ENCODE assay signal across 15 mouse cellular contexts in the genomic region with DNA sequence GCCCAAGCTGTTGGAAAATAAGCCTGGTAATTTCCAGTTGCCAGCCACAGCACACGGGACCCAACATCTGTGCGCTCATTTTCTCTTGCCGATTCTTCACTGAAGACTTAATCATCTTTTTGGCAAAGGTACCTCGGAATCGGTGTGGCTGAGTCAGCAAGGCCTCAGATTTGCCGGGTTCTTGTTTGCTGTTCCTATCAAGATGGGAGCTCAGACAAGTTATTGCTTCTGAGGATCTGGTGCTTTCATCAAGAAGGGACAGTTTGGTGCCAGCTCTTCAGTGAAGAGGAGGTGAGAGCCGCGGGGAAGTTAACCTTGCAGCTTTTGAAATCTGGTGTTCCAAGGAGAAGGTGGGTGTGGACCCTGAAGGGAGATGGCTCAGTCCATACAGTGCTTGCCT. TPM values are rescaled to one million over a fixed set of nuclear protein-coding genes. Genes with fewer than 3 reads are reported as not detected.
DNase-seq lines count a peak whose midpoint lies in the region; ATAC-seq lines count a peak whose summit lies in the region.
"Had no signal": no experiment of that assay in that cellular context is flagged by ENCODE, and none has a peak within 500 bp of the region (broad histone marks: within the 10 kb centered on the region; RNA-seq: fewer than 3 reads in every experiment).

No protein-coding gene starts in this region.

- no peak for DNase-seq in heart, postnatal 4 days
- DNase-seq in layer of hippocampus, adult 9-10 months (ENCODE audit: low spot score) = no peak
- DNase-seq: gastrocnemius, postnatal 14 days; spleen, adult 18-20 months; thymus, postnatal 14 days had no signal

- no peaks in the 10 kb centered on the region for H3K9me3 ChIP-seq in heart, embryonic 12.5 days (replicated peaks)
- no peaks in the 10 kb centered on the region for H3K9me3 ChIP-seq in midbrain, embryonic 13.5 days
- H3K9me3 ChIP-seq in midbrain, embryonic 16.5 days (replicated peaks; ENCODE audit: control insufficient read depth, low read length, poor library complexity, severe bottlenecking) = no peaks in the 10 kb centered on the region
- H3K9me3 ChIP-seq in hindbrain, embryonic 15.5 days = no peaks in the 10 kb centered on the region
- H3K9me3 ChIP-seq in stomach, embryonic 16.5 days (replicated peaks; ENCODE audit: control insufficient read depth, low read length) = no peaks in the 10 kb centered on the region
- H3K9me3 ChIP-seq: embryonic facial prominence, embryonic 12.5 days had no signal

- no peaks in the 10 kb centered on the region for H3K27me3 ChIP-seq in heart, embryonic 12.5 days (replicated peaks)
- no peaks in the 10 kb centered on the region for H3K27me3 ChIP-seq in midbrain, embryonic 13.5 days
- no peaks in the 10 kb centered on the region for H3K27me3 ChIP-seq in midbrain, embryonic 16.5 days (ENCODE audit: control insufficient read depth, insufficient read depth, low read depth, low read length)
- H3K27me3 ChIP-seq in hindbrain, embryonic 15.5 days = no peaks in the 10 kb centered on the region
- H3K27me3 ChIP-seq in stomach, embryonic 16.5 days (ENCODE audit: control insufficient read depth, insufficient read depth, low read length) = no peaks in the 10 kb centered on the region
- H3K27me3 ChIP-seq: embryonic facial prominence, embryonic 12.5 days had no signal

- H3K27ac ChIP-seq in heart, embryonic 12.5 days (ENCODE audit: poor library complexity, severe bottlenecking) = no peak overlapping the region
- H3K27ac ChIP-seq in midbrain, embryonic 13.5 days = no peak overlapping the region
- H3K27ac ChIP-seq in midbrain, embryonic 16.5 days (ENCODE audit: low read length) = no peak overlapping the region
- no peak overlapping the region for H3K27ac ChIP-seq in hindbrain, embryonic 15.5 days (replicated peaks)
- no peak overlapping the region for H3K27ac ChIP-seq in stomach, embryonic 16.5 days (ENCODE audit: low read length)
- H3K27ac ChIP-seq: embryonic facial prominence, embryonic 12.5 days had no signal

- H3K36me3 ChIP-seq in heart, embryonic 12.5 days = peaks cover 35% of the 10 kb centered on the region
- peaks cover 39% of the 10 kb centered on the region for H3K36me3 ChIP-seq in midbrain, embryonic 13.5 days
- peaks cover 5% of the 10 kb centered on the region; the same call in 1 of the 2 replicates for H3K36me3 ChIP-seq in midbrain, embryonic 16.5 days (ENCODE audit: control insufficient read depth, insufficient read depth, low read length)
- peaks cover 16% of the 10 kb centered on the region for H3K36me3 ChIP-seq in hindbrain, embryonic 15.5 days
- peaks cover 5% of the 10 kb centered on the region; the same call in 1 of the 2 replicates for H3K36me3 ChIP-seq in stomach, embryonic 16.5 days (ENCODE audit: control insufficient read depth, insufficient read depth, low read length)

- peak overlapping the region; percentile 13; the same call in 1 of the 2 replicates for H3K9ac ChIP-seq in heart, embryonic 12.5 days
- no peak overlapping the region; the same call in 1 of the 2 replicates for H3K9ac ChIP-seq in midbrain, embryonic 13.5 days (replicated peaks)
- H3K9ac ChIP-seq in midbrain, embryonic 16.5 days (ENCODE audit: low read depth, low read length) = no peak overlapping the region
- H3K9ac ChIP-seq in hindbrain, embryonic 15.5 days = peak overlapping the region; percentile 57; the same call in 1 of the 2 replicates
- H3K9ac ChIP-seq in stomach, embryonic 16.5 days (ENCODE audit: low read length) = no peak overlapping the region

- H3K4me2 ChIP-seq in heart, embryonic 12.5 days = peak overlapping the region; percentile 88; the same call in 1 of the 2 replicates
- no peak overlapping the region for H3K4me2 ChIP-seq in midbrain, embryonic 13.5 days (replicated peaks)
- no peak overlapping the region; the same call in 1 of the 2 replicates for H3K4me2 ChIP-seq in midbrain, embryonic 16.5 days (ENCODE audit: low read length)
- peak overlapping the region; percentile 62 for H3K4me2 ChIP-seq in hindbrain, embryonic 15.5 days
- H3K4me2 ChIP-seq in stomach, embryonic 16.5 days (ENCODE audit: low read depth, low read length) = peak overlapping the region; percentile 89; the same call in 1 of the 2 replicates

- H3K4me1 ChIP-seq in heart, embryonic 12.5 days (replicated peaks) = peaks cover 10% of the 10 kb centered on the region
- H3K4me1 ChIP-seq in midbrain, embryonic 13.5 days (replicated peaks) = peaks cover 16% of the 10 kb centered on the region
- peaks cover 11% of the 10 kb centered on the region for H3K4me1 ChIP-seq in midbrain, embryonic 16.5 days (ENCODE audit: control insufficient read depth, insufficient read depth, low read length)
- H3K4me1 ChIP-seq in hindbrain, embryonic 15.5 days (replicated peaks) = peaks cover 18% of the 10 kb centered on the region
- peaks cover 11% of the 10 kb centered on the region; the same call in 1 of the 2 replicates for H3K4me1 ChIP-seq in stomach, embryonic 16.5 days (ENCODE audit: control insufficient read depth, insufficient read depth, low read length)

- no peak overlapping the region for H3K4me3 ChIP-seq in heart, embryonic 12.5 days
- peak overlapping the region; percentile 84; the same call in 1 of the 2 replicates for H3K4me3 ChIP-seq in midbrain, embryonic 13.5 days (replicated peaks)
- H3K4me3 ChIP-seq in midbrain, embryonic 16.5 days (ENCODE audit: low read depth, low read length) = no peak overlapping the region
- H3K4me3 ChIP-seq in hindbrain, embryonic 15.5 days = peak overlapping the region; percentile 61; the same call in 1 of the 2 replicates
- H3K4me3 ChIP-seq in stomach, embryonic 16.5 days (replicated peaks; ENCODE audit: low read length) = no peak overlapping the region

- ATAC-seq in heart, embryonic 12.5 days (ENCODE audit: insufficient number of reproducible peaks, low FRiP score) = no peak
- ATAC-seq in midbrain, embryonic 13.5 days = no peak
- ATAC-seq in midbrain, embryonic 16.5 days = no peak
- no peak for ATAC-seq in hindbrain, embryonic 15.5 days (ENCODE audit: low FRiP score, low read depth)
- no peak for ATAC-seq in stomach, embryonic 16.5 days (ENCODE audit: insufficient read depth, low FRiP score)
- no peak for ATAC-seq in erythroid progenitor cell, adult 5-6 weeks (replicated peaks; ENCODE audit: low FRiP score, poor library complexity, severe bottlenecking)
- ATAC-seq: intestine, embryonic 16.5 days had no signal

- whole genome bisulfite sequencing in heart, embryonic 12.5 days = 85% methylated on average over 8 of the region's 8 CpGs
- WGBS in midbrain, embryonic 13.5 days = 91% methylated on average over 8 of the region's 8 CpGs
- WGBS in midbrain, embryonic 16.5 days = 90% methylated on average over 8 of the region's 8 CpGs
- 89% methylated on average over 8 of the region's 8 CpGs for WGBS in hindbrain, embryonic 15.5 days
- WGBS in stomach, embryonic 16.5 days = 74% methylated on average over 8 of the region's 8 CpGs

RNA-seq across cellular contexts. Expression of gene Dtx2, which starts 1.6 kb away (rescaled TPM):
- 28.7 and 29.9 TPM in 2 replicates for polyA plus RNA-seq in heart, embryonic 12.5 days (2016; fragmentation: Nextera tagmentation; extraction: Ambion mirVana)
- 10 to 100 TPM in 1 of 2 experiments, 1 to 10 TPM in 1; 9.7 to 10.7 TPM for total RNA-seq in heart, postnatal 4 days (2021)
- 28.5 and 28.8 TPM in 2 replicates for polyA plus RNA-seq in midbrain, embryonic 13.5 days (2015; fragmentation: Nextera tagmentation; extraction: Ambion mirVana)
- polyA plus RNA-seq in midbrain, embryonic 16.5 days (2015; fragmentation: Nextera tagmentation; extraction: Ambion mirVana) = 24.0 and 26.1 TPM in 2 replicates
- polyA plus RNA-seq in hindbrain, embryonic 15.5 days (2015; fragmentation: Nextera tagmentation; extraction: Ambion mirVana) = 25.6 and 26.3 TPM in 2 replicates
- 23.7 and 24.5 TPM in 2 replicates for polyA plus RNA-seq in stomach, embryonic 16.5 days (2015; fragmentation: Nextera tagmentation; extraction: Ambion mirVana)
- 1.8 and 3.8 TPM in 2 replicates for total RNA-seq in erythroid progenitor cell, adult 5-6 weeks (2015; ENCODE audit: low replicate concordance)
- total RNA-seq in erythroid progenitor cell, adult 5-6 weeks (2017; ENCODE audit: low replicate concordance) = 0.13 and 2.3 TPM in 2 replicates

RNA-seq across cellular contexts. Expression of gene Zp3, which starts 16.3 kb away (rescaled TPM):
- polyA plus RNA-seq in heart, embryonic 12.5 days (2016; fragmentation: Nextera tagmentation; extraction: Ambion mirVana) = 0.13 TPM in 1 of 2 replicates, not detected in the other
- total RNA-seq in heart, postnatal 4 days (2021) = not detected
- 0.24 TPM in 1 of 2 replicates, not detected in the other for polyA plus RNA-seq in midbrain, embryonic 13.5 days (2015; fragmentation: Nextera tagmentation; extraction: Ambion mirVana)
- 0.23 TPM in 1 of 2 replicates, not detected in the other for polyA plus RNA-seq in midbrain, embryonic 16.5 days (2015; fragmentation: Nextera tagmentation; extraction: Ambion mirVana)
- 0.21 and 0.37 TPM in 2 replicates for polyA plus RNA-seq in hindbrain, embryonic 15.5 days (2015; fragmentation: Nextera tagmentation; extraction: Ambion mirVana)
- polyA plus RNA-seq in stomach, embryonic 16.5 days (2015; fragmentation: Nextera tagmentation; extraction: Ambion mirVana) = 1.8 and 2.0 TPM in 2 replicates
- total RNA-seq in erythroid progenitor cell, adult 5-6 weeks (2015; ENCODE audit: low replicate concordance) = not detected in 2 replicates
- not detected in 2 replicates for total RNA-seq in erythroid progenitor cell, adult 5-6 weeks (2017; ENCODE audit: low replicate concordance)
- total RNA-seq: gastrocnemius, postnatal 14 days; left cerebral cortex, adult 8-10 months; neutrophil, adult 5-6 weeks had no signal

RNA-seq across cellular contexts. Expression of gene Ssc4d, which starts 21.8 kb away (rescaled TPM):
- polyA plus RNA-seq in heart, embryonic 12.5 days (2016; fragmentation: Nextera tagmentation; extraction: Ambion mirVana) = 0.70 and 1.6 TPM in 2 replicates
- total RNA-seq in heart, postnatal 4 days (2021) = under 1 TPM; 0.36 to 0.69 TPM
- 1.0 and 1.4 TPM in 2 replicates for polyA plus RNA-seq in midbrain, embryonic 13.5 days (2015; fragmentation: Nextera tagmentation; extraction: Ambion mirVana)
- 1.8 and 1.9 TPM in 2 replicates for polyA plus RNA-seq in midbrain, embryonic 16.5 days (2015; fragmentation: Nextera tagmentation; extraction: Ambion mirVana)
- 1.9 and 2.6 TPM in 2 replicates for polyA plus RNA-seq in hindbrain, embryonic 15.5 days (2015; fragmentation: Nextera tagmentation; extraction: Ambion mirVana)
- polyA plus RNA-seq in stomach, embryonic 16.5 days (2015; fragmentation: Nextera tagmentation; extraction: Ambion mirVana) = 1.4 and 2.9 TPM in 2 replicates
- not detected in 2 replicates for total RNA-seq in erythroid progenitor cell, adult 5-6 weeks (2015; ENCODE audit: low replicate concordance)
- not detected in 2 replicates for total RNA-seq in erythroid progenitor cell, adult 5-6 weeks (2017; ENCODE audit: low replicate concordance)

RNA-seq across cellular contexts. Expression of gene Upk3b, which starts 42.1 kb away (rescaled TPM):
- 60.2 and 60.5 TPM in 2 replicates for polyA plus RNA-seq in heart, embryonic 12.5 days (2016; fragmentation: Nextera tagmentation; extraction: Ambion mirVana)
- total RNA-seq in heart, postnatal 4 days (2021) = 10 to 100 TPM; 25.8 to 30.7 TPM
- polyA plus RNA-seq in midbrain, embryonic 13.5 days (2015; fragmentation: Nextera tagmentation; extraction: Ambion mirVana) = 0.05 TPM in 1 of 2 replicates, not detected in the other
- 0.05 TPM in 1 of 2 replicates, not detected in the other for polyA plus RNA-seq in midbrain, embryonic 16.5 days (2015; fragmentation: Nextera tagmentation; extraction: Ambion mirVana)
- not detected in 2 replicates for polyA plus RNA-seq in hindbrain, embryonic 15.5 days (2015; fragmentation: Nextera tagmentation; extraction: Ambion mirVana)
- polyA plus RNA-seq in stomach, embryonic 16.5 days (2015; fragmentation: Nextera tagmentation; extraction: Ambion mirVana) = 34.0 and 38.2 TPM in 2 replicates
- not detected in 2 replicates for total RNA-seq in erythroid progenitor cell, adult 5-6 weeks (2015; ENCODE audit: low replicate concordance)
- total RNA-seq in erythroid progenitor cell, adult 5-6 weeks (2017; ENCODE audit: low replicate concordance) = not detected in 2 replicates
- total RNA-seq: gastrocnemius, postnatal 14 days; left cerebral cortex, adult 8-10 months; neutrophil, adult 5-6 weeks had no signal

RNA-seq across cellular contexts. Expression of gene Upk3bl, which starts 58.1 kb away (rescaled TPM):
- polyA plus RNA-seq in heart, embryonic 12.5 days (2016; fragmentation: Nextera tagmentation; extraction: Ambion mirVana) = 0.40 and 0.50 TPM in 2 replicates
- not detected for total RNA-seq in heart, postnatal 4 days (2021)
- polyA plus RNA-seq in midbrain, embryonic 13.5 days (2015; fragmentation: Nextera tagmentation; extraction: Ambion mirVana) = not detected in 2 replicates
- polyA plus RNA-seq in midbrain, embryonic 16.5 days (2015; fragmentation: Nextera tagmentation; extraction: Ambion mirVana) = 0.19 TPM in 1 of 2 replicates, not detected in the other
- polyA plus RNA-seq in hindbrain, embryonic 15.5 days (2015; fragmentation: Nextera tagmentation; extraction: Ambion mirVana) = 0.22 and 0.43 TPM in 2 replicates
- 190 and 227 TPM in 2 replicates for polyA plus RNA-seq in stomach, embryonic 16.5 days (2015; fragmentation: Nextera tagmentation; extraction: Ambion mirVana)
- not detected in 2 replicates for total RNA-seq in erythroid progenitor cell, adult 5-6 weeks (2015; ENCODE audit: low replicate concordance)
- total RNA-seq in erythroid progenitor cell, adult 5-6 weeks (2017; ENCODE audit: low replicate concordance) = not detected in 2 replicates

Comparison
In these comparisons a context has a peak if more than half of its experiments do, and no peak if none do; other contexts are left out.
1. H3K4me3 ChIP-seq: peak in midbrain, embryonic 13.5 days (single experiment) and hindbrain, embryonic 15.5 days (single experiment); none in heart, embryonic 12.5 days (single experiment), midbrain, embryonic 16.5 days (single experiment) and stomach, embryonic 16.5 days (single experiment).
2. H3K4me2 ChIP-seq: peak in heart, embryonic 12.5 days (single experiment), hindbrain, embryonic 15.5 days (single experiment) and stomach, embryonic 16.5 days (single experiment); none in midbrain, embryonic 13.5 days (single experiment) and midbrain, embryonic 16.5 days (single experiment).
3. H3K9ac ChIP-seq: peak in heart, embryonic 12.5 days (single experiment) and hindbrain, embryonic 15.5 days (single experiment); none in midbrain, embryonic 13.5 days (single experiment), midbrain, embryonic 16.5 days (single experiment) and stomach, embryonic 16.5 days (single experiment).